Mouse (Mus musculus) lung, adult 2 months (tissue): Measurements from ENCODE around the gene Nrxn3.

Experiments
- CTCF ChIP-seq: fragments of 200-500 bp; IDR thresholded peaks from 2 replicates; pipeline ENCODE4 v1.5.1; 2011; ENCODE audit warnings: mild to moderate bottlenecking, low read length, control low read depth; ENCODE audit not compliant: insufficient read depth
- POLR2A ChIP-seq: fragments of 200-500 bp; IDR thresholded peaks from 2 replicates; pipeline ENCODE4 v1.6.1; 2011; ENCODE audit warnings: low read depth, mild to moderate bottlenecking, control low read depth, low read length, borderline replicate concordance; ENCODE audit errors: extremely low read depth

DNA sequence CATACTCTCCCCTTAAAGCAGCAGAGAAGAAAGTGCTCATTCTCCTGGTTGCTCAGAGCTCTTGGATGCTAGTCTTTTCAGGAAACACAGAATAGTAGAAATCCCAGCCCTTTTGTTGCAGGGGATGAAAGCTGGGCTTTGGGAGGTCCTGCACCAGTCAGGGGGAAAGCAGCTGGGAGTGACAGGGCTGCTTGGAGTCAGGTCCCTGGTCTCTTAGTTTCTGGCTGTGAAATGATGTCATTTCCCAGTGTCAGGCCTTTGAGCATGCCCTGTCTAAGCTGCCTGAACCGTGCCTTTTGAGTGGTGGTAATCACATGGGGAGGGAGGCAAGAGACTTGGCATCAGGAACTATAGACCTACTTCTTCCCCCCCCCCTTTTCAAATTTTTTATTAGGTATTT is 12.4 kb downstream of the Nrxn3 start:
- TF ChIP-seq CTCF (no peak), POLR2A (no peak)
